Mouse (Mus musculus) stomach, embryonic 14.5 days (tissue): ENCODE data around the gene Ice2. TPM values are rescaled to one million over a fixed set of nuclear protein-coding genes. Genes with fewer than 3 reads are reported as not detected.

Source experiments
- ATAC-seq: fragments of 200-750 bp; cut with Nextera tagmentation; 2 replicates; pipeline ENCODE4 v1.8.0; 2017; ENCODE audit warnings: low read depth, moderate TSS enrichment; ENCODE audit not compliant: insufficient number of reproducible peaks, insufficient read depth, low FRiP score
- H3K27ac ChIP-seq: fragments of 300-500 bp; sonication (generic); 2 replicates; pipeline ENCODE4 v1.5.1; 2014; ENCODE audit warnings: mild to moderate bottlenecking, low read length, moderate library complexity, mixed read lengths
- H3K27me3 ChIP-seq: fragments of 300-500 bp; sonication (generic); 2 replicates; pipeline ENCODE4 v1.6.1; 2014; ENCODE audit warnings: low read length, control low read depth, mixed read lengths; ENCODE audit not compliant: control insufficient read depth, insufficient read depth
- H3K36me3 ChIP-seq: fragments of 300-500 bp; sonication (generic); 2 replicates; pipeline ENCODE4 v1.6.1; 2014; ENCODE audit warnings: mild to moderate bottlenecking, control low read depth, low read length, moderate library complexity, mixed read lengths; ENCODE audit not compliant: control insufficient read depth, insufficient read depth
- H3K4me1 ChIP-seq: fragments of 300-500 bp; sonication (generic); 2 replicates; pipeline ENCODE4 v1.6.1; 2014; ENCODE audit warnings: low read length, control low read depth, mixed read lengths; ENCODE audit not compliant: control insufficient read depth, insufficient read depth
- H3K4me2 ChIP-seq: fragments of 300-500 bp; sonication (generic); replicated peaks from 2 replicates; pipeline ENCODE4 v1.6.1; 2014; ENCODE audit warnings: low read depth, low read length, control low read depth
- H3K4me3 ChIP-seq: fragments of 300-500 bp; sonication (generic); 2 replicates; pipeline ENCODE4 v1.5.1; 2014; ENCODE audit warnings: low read depth, low read length, control low read depth
- H3K9ac ChIP-seq: fragments of 300-500 bp; sonication (generic); replicated peaks from 2 replicates; pipeline ENCODE4 v1.6.1; 2014; ENCODE audit warnings: low read depth, mild to moderate bottlenecking, control low read depth, low read length, moderate library complexity, mixed read lengths
- H3K9me3 ChIP-seq: fragments of 300-500 bp; sonication (generic); 2 replicates; pipeline ENCODE4 v1.6.1; 2016; ENCODE audit warnings: low read depth, low read length, control low read depth; ENCODE audit not compliant: control insufficient read depth
- WGBS: fragments of 180-500 bp; shearing (Covaris S2); extraction: QIAGEN DNeasy Blood & Tissue Kit; methylation state at CpG from one replicate; pipeline ENCODE4 v1.1.7; 2014; 5-methylcytosine and 5-hydroxymethylcytosine counted together
- polyA plus RNA-seq: library from polyadenylated mRNA; unstranded; fragments of >200 nt; fragmentation: Nextera tagmentation; extraction: Ambion mirVana; gene quantifications from 2 replicates; pipeline ENCODE4 v1.2.1, GENCODE M21; 2014

The Ice2 gene
- polyA plus RNA-seq, 1 experiment from 2014 or later = 24.0 TPM

GRCm38 (mm10) chr9:69453066-69453900 is 55.6 kb downstream of the Ice2 start, which contains the start of gene Anxa2:
Anxa2 (plus strand) TSS chr9:69453620.
- WGBS = 3% methylated on average over 33 of the region's 37 CpGs

GRCm38 (mm10) chr9:69453901-69454666 is 56.4 kb downstream of the Ice2 start:
- Histone ChIP-seq H3K9me3 (no peaks in the 10 kb centered on the region), H3K9ac (peak overlapping the region; percentile 88), H3K4me3 (peak overlapping the region; percentile 80), H3K4me2 (peak overlapping the region; percentile 67), H3K27ac (peak overlapping the region; percentile 97), H3K4me1 (peaks cover 46% of the 10 kb centered on the region), H3K27me3 (no peaks in the 10 kb centered on the region), H3K36me3 (no peaks in the 10 kb centered on the region)
- 6% methylated on average over 32 of the region's 32 CpGs for WGBS
- peak; percentile 48 for ATAC-seq

More at GRCm38 (mm10) chr9:69453066-69453900, 55.6 kb downstream of the Ice2 start, which contains the start of gene Anxa2:
- H3K27ac ChIP-seq = peak within 1 kb of the TSS; percentile 97
- H3K9ac ChIP-seq = peak within 1 kb of the TSS; percentile 88
- H3K36me3 ChIP-seq = no peaks in the 10 kb centered on the region
- peak; percentile 92 for ATAC-seq
- no peaks in the 10 kb centered on the region for H3K9me3 ChIP-seq
- peak within 1 kb of the TSS; percentile 67 for H3K4me2 ChIP-seq
- peaks cover 38% of the 10 kb centered on the region for H3K4me1 ChIP-seq
- peak within 1 kb of the TSS; percentile 80 for H3K4me3 ChIP-seq
- H3K27me3 ChIP-seq = no peaks in the 10 kb centered on the region

GRCm38 (mm10) chr9:69454691-69455090 is 57.0 kb downstream of the Ice2 start:
- H3K27me3 ChIP-seq = no peaks in the 10 kb centered on the region
- peak overlapping the region; percentile 67 for H3K4me2 ChIP-seq
- no peak for ATAC-seq
- peak overlapping the region; percentile 80 for H3K4me3 ChIP-seq
- H3K36me3 ChIP-seq = no peaks in the 10 kb centered on the region
- H3K9ac ChIP-seq = peak overlapping the region; percentile 88
- WGBS = 55% methylated on average over 4 of the region's 4 CpGs
- H3K9me3 ChIP-seq = no peaks in the 10 kb centered on the region
- H3K27ac ChIP-seq = peak overlapping the region; percentile 97
- H3K4me1 ChIP-seq = peaks cover 52% of the 10 kb centered on the region

GRCm38 (mm10) chr9:69455391-69455790 is 57.7 kb downstream of the Ice2 start:
- Histone ChIP-seq H3K9ac (peak overlapping the region; percentile 33; the same call in 1 of the 2 replicates), H3K4me2 (peak overlapping the region; percentile 67), H3K27ac (peak overlapping the region; percentile 89), H3K4me1 (peaks cover 55% of the 10 kb centered on the region), H3K9me3 (no peaks in the 10 kb centered on the region), H3K4me3 (peak overlapping the region; percentile 80), H3K36me3 (0 out of 2 replicates have a peak, but pooled peaks cover 2% of the 10 kb centered on the region), H3K27me3 (no peaks in the 10 kb centered on the region)
- ATAC-seq = no peak
- WGBS = 51% methylated on average over 4 of the region's 4 CpGs

GRCm38 (mm10) chr9:69456406-69457075 is 58.8 kb downstream of the Ice2 start:
- Histone ChIP-seq H3K4me1 (peaks cover 55% of the 10 kb centered on the region), H3K9ac (no peak overlapping the region), H3K9me3 (no peaks in the 10 kb centered on the region), H3K4me2 (peak overlapping the region; percentile 67), H3K36me3 (peaks cover 3% of the 10 kb centered on the region; the same call in 1 of the 2 replicates), H3K27me3 (no peaks in the 10 kb centered on the region), H3K4me3 (no peak overlapping the region), H3K27ac (peak overlapping the region; percentile 89; the same call in 1 of the 2 replicates)
- ATAC-seq = no peak
- WGBS = 66% methylated on average over 15 of the region's 15 CpGs

- WGBS = 92% methylated on average over 3 of the region's 3 CpGs
- no peak for ATAC-seq
- H3K4me3 ChIP-seq = no peak overlapping the region; the same call in 1 of the 2 replicates
- H3K9ac ChIP-seq = no peak overlapping the region
- H3K4me1 ChIP-seq = peaks cover 56% of the 10 kb centered on the region
- peak overlapping the region; percentile 89 for H3K27ac ChIP-seq
- H3K4me2 ChIP-seq = peak overlapping the region; percentile 28
- H3K36me3 ChIP-seq = peaks cover 3% of the 10 kb centered on the region; the same call in 1 of the 2 replicates
- no peaks in the 10 kb centered on the region for H3K9me3 ChIP-seq
- H3K27me3 ChIP-seq = no peaks in the 10 kb centered on the region
Observed at GRCm38 (mm10) chr9:69457143-69457542, 59.4 kb downstream of the Ice2 start.

- peak overlapping the region; percentile 28 for H3K4me2 ChIP-seq
- ATAC-seq = no peak
- H3K36me3 ChIP-seq = peaks cover 3% of the 10 kb centered on the region; the same call in 1 of the 2 replicates
- H3K9me3 ChIP-seq = no peaks in the 10 kb centered on the region
- H3K9ac ChIP-seq = no peak overlapping the region
- H3K4me1 ChIP-seq = peaks cover 56% of the 10 kb centered on the region
- WGBS = 24% methylated on average over 14 of the region's 14 CpGs
- peak overlapping the region; percentile 5; the same call in 1 of the 2 replicates for H3K4me3 ChIP-seq
- H3K27ac ChIP-seq = peak overlapping the region; percentile 89
- H3K27me3 ChIP-seq = no peaks in the 10 kb centered on the region
Observed at GRCm38 (mm10) chr9:69457747-69458625, 60.3 kb downstream of the Ice2 start.
